Mouse (Mus musculus) liver, adult 2 months (tissue): ENCODE measurements around the gene Tuba1a. TPM values are rescaled to one million over a fixed set of nuclear protein-coding genes. Genes with fewer than 3 reads are reported as not detected.

ENCODE experiments used
- DNase-seq: peaks from one replicate; pipeline ENCODE4 v3.0.0-alpha.2; 2011; ENCODE audit warnings: low read depth, low spot score; ENCODE audit errors: extremely low read depth
- H3K27ac ChIP-seq: fragments of 200-500 bp; replicated peaks from 2 replicates; pipeline ENCODE4 v1.5.1; 2012; ENCODE audit warnings: low read depth, mild to moderate bottlenecking, control low read depth, inconsistent platforms, low read length; ENCODE audit not compliant: insufficient read depth
- H3K27me3 ChIP-seq: fragments of 200-500 bp; 2 replicates; pipeline ENCODE4 v1.6.1; 2012; ENCODE audit warnings: mild to moderate bottlenecking, moderate library complexity, low read length, inconsistent platforms; ENCODE audit not compliant: control insufficient read depth, insufficient read depth
- H3K36me3 ChIP-seq: fragments of 200-500 bp; 2 replicates; pipeline ENCODE4 v1.6.1; 2012; ENCODE audit warnings: low read length, inconsistent platforms; ENCODE audit not compliant: control insufficient read depth, insufficient read depth
- H3K4me1 ChIP-seq: fragments of 200-500 bp; 2 replicates; pipeline ENCODE4 v1.6.1; 2011; ENCODE audit warnings: low read length; ENCODE audit not compliant: control insufficient read depth, insufficient read depth
- H3K4me3 ChIP-seq: fragments of 200-500 bp; 2 replicates; pipeline ENCODE4 v1.5.1; 2011; ENCODE audit warnings: low read depth, mild to moderate bottlenecking, control low read depth, low read length, moderate library complexity; ENCODE audit not compliant: insufficient read depth
- H3K79me2 ChIP-seq: fragments of 200-500 bp; 2 replicates; pipeline ENCODE4 v1.6.1; 2012; ENCODE audit warnings: inconsistent platforms, mild to moderate bottlenecking, low read length, moderate library complexity; ENCODE audit not compliant: control insufficient read depth, insufficient read depth
- H3K9ac ChIP-seq: fragments of 200-500 bp; 2 replicates; pipeline ENCODE4 v1.6.1; 2012; ENCODE audit warnings: low read depth, mild to moderate bottlenecking, control low read depth, inconsistent platforms, low read length
- CTCF ChIP-seq: fragments of 200-500 bp; IDR thresholded peaks from 2 replicates; pipeline ENCODE4 v1.5.1; 2011; ENCODE audit warnings: low read depth, low read length, control low read depth
- POLR2A ChIP-seq: fragments of 200-500 bp; IDR thresholded peaks from 2 replicates; pipeline ENCODE4 v1.6.1; 2011; ENCODE audit warnings: low read length, control low read depth; ENCODE audit not compliant: insufficient read depth; ENCODE audit errors: extremely low read depth
- WGBS: fragments of 180-500 bp; shearing (Covaris S2); methylation state at CpG from one replicate; pipeline ENCODE4 v1.1.7; 2018; 5-methylcytosine and 5-hydroxymethylcytosine counted together
- polyA plus RNA-seq: library from polyadenylated mRNA; depleted of rRNA; stranded (reverse); fragments of >200 nt; gene quantifications from 2 replicates; pipeline ENCODE4 v1.2.3, GENCODE M21; 2012
- total RNA-seq: library from RNA; depleted of rRNA; stranded (reverse); fragments of >200 nt; gene quantifications from 2 replicates; pipeline ENCODE4 v1.2.3, GENCODE M21; 2014

Gene Tuba1a
- total and polyA plus RNA-seq, 2 experiments: 8.4 to 13.7 TPM

- TF ChIP-seq CTCF (no peak), POLR2A (no peak)
- WGBS: 69% methylated on average over 9 of the region's 9 CpGs
- Histone ChIP-seq H3K4me1 (no peaks in the 10 kb centered on the region), H3K27me3 (no peaks in the 10 kb centered on the region), H3K36me3 (no peaks in the 10 kb centered on the region), H3K4me3 (no peak overlapping the region), H3K9ac (no peak overlapping the region), H3K27ac (no peak overlapping the region), H3K79me2 (no peaks in the 10 kb centered on the region)
- DNase-seq: no peak
Observed at GRCm38 (mm10) chr15:98991540-98992050, 38.1 kb upstream of the Tuba1a start.

GRCm38 (mm10) chr15:98990669-98991539 lies 37.4 kb upstream of the Tuba1a start:
- 67% methylated on average over 15 of the region's 15 CpGs for WGBS
- DNase-seq: no peak
- H3K9ac ChIP-seq: no peak overlapping the region

GRCm38 (mm10) chr15:98989701-98990430 lies 36.4 kb upstream of the Tuba1a start:
- TF ChIP-seq POLR2A: no peak
- TF ChIP-seq CTCF: no peak
- WGBS: 55% methylated on average over 12 of the region's 12 CpGs
- H3K9ac ChIP-seq: no peak overlapping the region

More at GRCm38 (mm10) chr15:98990669-98991539, 37.4 kb upstream of the Tuba1a start:
- Histone ChIP-seq H3K27ac (no peak overlapping the region), H3K36me3 (no peaks in the 10 kb centered on the region), H3K4me1 (no peaks in the 10 kb centered on the region), H3K79me2 (no peaks in the 10 kb centered on the region), H3K4me3 (no peak overlapping the region), H3K27me3 (no peaks in the 10 kb centered on the region)
- TF ChIP-seq CTCF (no peak), POLR2A (no peak)

GRCm38 (mm10) chr15:98988787-98989186 lies 35.3 kb upstream of the Tuba1a start:
- Histone ChIP-seq H3K4me3 (no peak overlapping the region), H3K4me1 (no peaks in the 10 kb centered on the region), H3K27me3 (no peaks in the 10 kb centered on the region), H3K79me2 (no peaks in the 10 kb centered on the region), H3K9ac (no peak overlapping the region), H3K36me3 (no peaks in the 10 kb centered on the region), H3K27ac (no peak overlapping the region)
- WGBS: 72% methylated on average over 3 of the region's 3 CpGs
- DNase-seq: no peak
- TF ChIP-seq POLR2A: no peak
- no peak for TF ChIP-seq CTCF

More at GRCm38 (mm10) chr15:98989701-98990430, 36.4 kb upstream of the Tuba1a start:
- H3K79me2 ChIP-seq: no peaks in the 10 kb centered on the region
- DNase-seq: no peak
- no peaks in the 10 kb centered on the region for H3K36me3 ChIP-seq
- H3K4me3 ChIP-seq: no peak overlapping the region
- H3K27ac ChIP-seq: no peak overlapping the region
- H3K27me3 ChIP-seq: no peaks in the 10 kb centered on the region
- no peaks in the 10 kb centered on the region for H3K4me1 ChIP-seq

GRCm38 (mm10) chr15:98987661-98988181 lies 34.2 kb upstream of the Tuba1a start:
- no peak overlapping the region for H3K4me3 ChIP-seq
- H3K36me3 ChIP-seq: no peaks in the 10 kb centered on the region
- no peaks in the 10 kb centered on the region for H3K4me1 ChIP-seq
- no peak overlapping the region for H3K9ac ChIP-seq
- no peak overlapping the region for H3K27ac ChIP-seq
- no peaks in the 10 kb centered on the region for H3K79me2 ChIP-seq
- 74% methylated on average over 8 of the region's 8 CpGs for WGBS
- DNase-seq: no peak
- H3K27me3 ChIP-seq: no peaks in the 10 kb centered on the region
- no peak for TF ChIP-seq CTCF
- TF ChIP-seq POLR2A: no peak
